In the genomic region with DNA sequence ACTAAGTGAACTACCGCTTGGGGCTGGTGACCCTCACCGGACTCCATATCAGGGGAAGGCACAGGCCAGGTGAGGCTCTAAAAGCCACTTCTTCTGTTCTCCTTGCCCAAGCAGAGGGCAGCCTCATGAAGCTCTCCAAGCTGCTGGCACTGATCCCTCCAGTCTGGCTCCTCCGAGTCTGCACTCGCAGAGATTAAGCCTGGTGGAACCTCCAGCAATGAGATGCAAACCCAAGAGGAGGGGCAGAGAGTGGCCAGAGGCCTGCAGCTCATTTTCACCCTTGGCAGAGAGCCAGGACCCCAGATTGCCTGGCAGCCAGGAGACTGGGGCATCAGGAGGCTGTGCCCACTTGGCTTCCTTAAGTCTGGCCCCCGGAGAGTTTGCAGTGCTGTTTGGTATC, we compare ENCODE assay signal across 8 mouse cellular contexts. TPM values are rescaled to one million over a fixed set of nuclear protein-coding genes. Genes with fewer than 3 reads are reported as not detected.
DNase-seq lines count a peak whose midpoint lies in the region; ATAC-seq and TF ChIP-seq lines count a peak whose summit lies in the region.

No protein-coding gene starts in this region.

- no peaks in the 10 kb centered on the region for H3K27me3 ChIP-seq in embryonic facial prominence, embryonic 13.5 days
- peaks cover 11% of the 10 kb centered on the region; the same call in 1 of the 2 replicates for H3K27me3 ChIP-seq in embryonic facial prominence, embryonic 10.5 days (replicated peaks; ENCODE audit: low read depth, poor library complexity, severe bottlenecking)
- no peaks in the 10 kb centered on the region for H3K27me3 ChIP-seq in lung, embryonic 14.5 days (ENCODE audit: insufficient read depth, low read length)
- no peaks in the 10 kb centered on the region for H3K27me3 ChIP-seq in lung, postnatal 0 days (replicated peaks; ENCODE audit: insufficient read depth, low read length)
- peaks cover 10% of the 10 kb centered on the region; the same call in 1 of the 2 replicates for H3K27me3 ChIP-seq in limb, embryonic 10.5 days (ENCODE audit: low read depth, poor library complexity, severe bottlenecking)

- peak overlapping the region; percentile 39 for H3K27ac ChIP-seq in embryonic facial prominence, embryonic 13.5 days
- no peak overlapping the region for H3K27ac ChIP-seq in embryonic facial prominence, embryonic 10.5 days (replicated peaks)
- no peak overlapping the region for H3K27ac ChIP-seq in lung, embryonic 14.5 days (ENCODE audit: low read depth)
- no peak overlapping the region for H3K27ac ChIP-seq in lung, postnatal 0 days (ENCODE audit: low read length)
- no peak overlapping the region for H3K27ac ChIP-seq in limb, embryonic 10.5 days

- H3K4me1 ChIP-seq in embryonic facial prominence, embryonic 13.5 days, result peaks cover 44% of the 10 kb centered on the region
- peaks cover 18% of the 10 kb centered on the region for H3K4me1 ChIP-seq in embryonic facial prominence, embryonic 10.5 days
- H3K4me1 ChIP-seq in lung, embryonic 14.5 days (ENCODE audit: insufficient read depth), result peaks cover 4% of the 10 kb centered on the region; the same call in 1 of the 2 replicates
- peaks cover 9% of the 10 kb centered on the region for H3K4me1 ChIP-seq in lung, postnatal 0 days (ENCODE audit: insufficient read depth, low read depth, low read length)
- H3K4me1 ChIP-seq in limb, embryonic 10.5 days, result peaks cover 23% of the 10 kb centered on the region

- no peak overlapping the region for H3K9ac ChIP-seq in embryonic facial prominence, embryonic 13.5 days
- H3K9ac ChIP-seq in lung, embryonic 14.5 days, result no peak overlapping the region
- no peak overlapping the region for H3K9ac ChIP-seq in lung, postnatal 0 days (replicated peaks; ENCODE audit: low read depth)

- intact Hi-C loops in heart, postnatal 14 days (cut with DNase I), result no loop called here

- no peak for TF ChIP-seq EP300 in lung, postnatal 0 days (IDR thresholded peaks at IDR 0.05)

- no peak for TF ChIP-seq CTCF in lung, embryonic 14.5 days (IDR thresholded peaks at IDR 0.05; ENCODE audit: low read depth)
- no peak for TF ChIP-seq CTCF in lung, postnatal 0 days (IDR thresholded peaks at IDR 0.05)

- peaks cover 24% of the 10 kb centered on the region for H3K36me3 ChIP-seq in embryonic facial prominence, embryonic 13.5 days
- peaks cover 26% of the 10 kb centered on the region for H3K36me3 ChIP-seq in embryonic facial prominence, embryonic 10.5 days (replicated peaks)
- H3K36me3 ChIP-seq in lung, embryonic 14.5 days (ENCODE audit: insufficient read depth), result no peaks in the 10 kb centered on the region
- H3K36me3 ChIP-seq in lung, postnatal 0 days (ENCODE audit: insufficient read depth, low read length), result no peaks in the 10 kb centered on the region
- peaks cover 22% of the 10 kb centered on the region for H3K36me3 ChIP-seq in limb, embryonic 10.5 days

- H3K4me3 ChIP-seq in embryonic facial prominence, embryonic 13.5 days, result no peak overlapping the region
- no peak overlapping the region for H3K4me3 ChIP-seq in embryonic facial prominence, embryonic 10.5 days
- H3K4me3 ChIP-seq in lung, embryonic 14.5 days (ENCODE audit: low read depth, low read length), result no peak overlapping the region
- no peak overlapping the region for H3K4me3 ChIP-seq in lung, postnatal 0 days (ENCODE audit: low read depth, low read length)
- no peak overlapping the region for H3K4me3 ChIP-seq in limb, embryonic 10.5 days

- peaks cover 10% of the 10 kb centered on the region for H3K9me3 ChIP-seq in embryonic facial prominence, embryonic 13.5 days
- H3K9me3 ChIP-seq in embryonic facial prominence, embryonic 10.5 days, result peaks cover 18% of the 10 kb centered on the region
- 0 out of 2 replicates have a peak, but pooled peaks cover 6% of the 10 kb centered on the region for H3K9me3 ChIP-seq in lung, embryonic 14.5 days (ENCODE audit: low read depth, low read length)
- H3K9me3 ChIP-seq in lung, postnatal 0 days (ENCODE audit: low read length), result no peaks in the 10 kb centered on the region
- peaks cover 7% of the 10 kb centered on the region; the same call in 1 of the 2 replicates for H3K9me3 ChIP-seq in limb, embryonic 10.5 days (replicated peaks)

- ATAC-seq in embryonic facial prominence, embryonic 13.5 days (ENCODE audit: insufficient number of reproducible peaks, insufficient read depth, low FRiP score, low TSS enrichment, low read depth), result no peak
- no peak for ATAC-seq in lung, embryonic 14.5 days (ENCODE audit: insufficient read depth)
- ATAC-seq in lung, postnatal 0 days, result no peak

- DNase-seq in embryonic facial prominence, embryonic 10.5 days (ENCODE audit: low spot score), result no peak
- DNase-seq in lung, embryonic 14.5 days, result peak; percentile 24
- DNase-seq in lung, postnatal 0 days (ENCODE audit: low spot score), result no peak
- DNase-seq in cerebellum, adult 18-20 months, result peak; percentile 65 to 71
- peak; percentile 36 to 55 for DNase-seq in heart, postnatal 14 days
- DNase-seq in limb, embryonic 10.5 days (ENCODE audit: low spot score), result no peak
- DNase-seq in embryo, embryonic 11 days, result no peak

- 58% methylated on average over 5 of the region's 5 CpGs for WGBS in embryonic facial prominence, embryonic 13.5 days
- WGBS in embryonic facial prominence, embryonic 10.5 days, result 87% methylated on average over 5 of the region's 5 CpGs
- 68% methylated on average over 5 of the region's 5 CpGs for WGBS in lung, embryonic 14.5 days
- 63% methylated on average over 5 of the region's 5 CpGs for WGBS in lung, postnatal 0 days
- WGBS in limb, embryonic 10.5 days, result 86% methylated on average over 5 of the region's 5 CpGs

- H3K4me2 ChIP-seq in embryonic facial prominence, embryonic 13.5 days, result no peak overlapping the region
- H3K4me2 ChIP-seq in lung, embryonic 14.5 days, result no peak overlapping the region
- no peak overlapping the region for H3K4me2 ChIP-seq in lung, postnatal 0 days (replicated peaks; ENCODE audit: low read depth, low read length)

RNA-seq across cellular contexts. Expression of a gene that starts 27.1 kb away (rescaled TPM):
- 7.8 and 8.7 TPM in 2 replicates for polyA plus RNA-seq in embryonic facial prominence, embryonic 13.5 days (2015; fragmentation: Nextera tagmentation; extraction: Ambion mirVana)
- 2.9 and 3.5 TPM in 2 replicates for polyA plus RNA-seq in embryonic facial prominence, embryonic 10.5 days (2016; fragmentation: Nextera tagmentation; extraction: Ambion mirVana)
- polyA plus RNA-seq in lung, embryonic 14.5 days (2014; fragmentation: Nextera tagmentation; extraction: Ambion mirVana), result 4.4 and 4.8 TPM in 2 replicates
- 3.7 and 4.5 TPM in 2 replicates for polyA plus RNA-seq in lung, postnatal 0 days (2015; fragmentation: Nextera tagmentation; extraction: Ambion mirVana)
- 10 to 100 TPM; 19.4 to 20.5 TPM for total RNA-seq in heart, postnatal 14 days (2021)
- 2.8 and 3.4 TPM in 2 replicates for polyA plus RNA-seq in limb, embryonic 10.5 days (2016; fragmentation: Nextera tagmentation; extraction: Ambion mirVana)

Comparison
In these comparisons a context has a peak if more than half of its experiments do, and no peak if none do; other contexts are left out.
1. DNase-seq: peak in lung, embryonic 14.5 days (single experiment), cerebellum, adult 18-20 months (2 of 2) and heart, postnatal 14 days (2 of 2); none in embryonic facial prominence, embryonic 10.5 days (single experiment), lung, postnatal 0 days (single experiment), limb, embryonic 10.5 days (single experiment) and embryo, embryonic 11 days (single experiment).